Mouse (Mus musculus) testis, adult 2 months (tissue): ENCODE results near the gene Clip2. TPM values are rescaled to one million over a fixed set of nuclear protein-coding genes. Genes with fewer than 3 reads are reported as not detected.

Experiments used
- H3K27ac ChIP-seq: fragments of 200-500 bp; 2 replicates; pipeline ENCODE4 v1.5.1; 2012; ENCODE audit warnings: low read depth, low read length; ENCODE audit not compliant: control insufficient read depth, insufficient read depth
- H3K27me3 ChIP-seq: fragments of 200-500 bp; 2 replicates; pipeline ENCODE4 v1.6.1; 2012; ENCODE audit warnings: mild to moderate bottlenecking, low read length, moderate library complexity; ENCODE audit not compliant: control insufficient read depth, insufficient read depth
- H3K36me3 ChIP-seq: fragments of 200-500 bp; 2 replicates; pipeline ENCODE4 v1.6.1; 2012; ENCODE audit warnings: mild to moderate bottlenecking, low read length; ENCODE audit not compliant: control insufficient read depth, insufficient read depth
- H3K4me1 ChIP-seq: fragments of 200-500 bp; 2 replicates; pipeline ENCODE4 v1.6.1; 2012; ENCODE audit warnings: low read length; ENCODE audit not compliant: control insufficient read depth, insufficient read depth
- H3K4me3 ChIP-seq: fragments of 200-500 bp; 2 replicates; pipeline ENCODE4 v1.5.1; 2012; ENCODE audit warnings: low read depth, mild to moderate bottlenecking, low read length, moderate library complexity, mixed read lengths; ENCODE audit not compliant: control insufficient read depth
- CTCF ChIP-seq: fragments of 200-500 bp; IDR thresholded peaks from 2 replicates; pipeline ENCODE4 v1.5.1; 2012; ENCODE audit warnings: low read depth, mild to moderate bottlenecking, inconsistent platforms, low read length, moderate library complexity; ENCODE audit not compliant: control insufficient read depth, insufficient read depth, insufficient replicate concordance
- POLR2A ChIP-seq: fragments of 200-500 bp; IDR thresholded peaks from 2 replicates; pipeline ENCODE4 v1.6.1; 2012; ENCODE audit warnings: low read depth, mild to moderate bottlenecking, inconsistent platforms, low read length, moderate library complexity; ENCODE audit not compliant: control insufficient read depth
- polyA plus RNA-seq: library from polyadenylated mRNA; depleted of rRNA; stranded (reverse); fragments of >200 nt; gene quantifications from 2 replicates; pipeline ENCODE4 v1.2.3, GENCODE M21; 2012; rRNA removed

Gene Clip2
- polyA plus RNA-seq: 4.2 and 5.7 TPM in 2 replicates

DNA sequence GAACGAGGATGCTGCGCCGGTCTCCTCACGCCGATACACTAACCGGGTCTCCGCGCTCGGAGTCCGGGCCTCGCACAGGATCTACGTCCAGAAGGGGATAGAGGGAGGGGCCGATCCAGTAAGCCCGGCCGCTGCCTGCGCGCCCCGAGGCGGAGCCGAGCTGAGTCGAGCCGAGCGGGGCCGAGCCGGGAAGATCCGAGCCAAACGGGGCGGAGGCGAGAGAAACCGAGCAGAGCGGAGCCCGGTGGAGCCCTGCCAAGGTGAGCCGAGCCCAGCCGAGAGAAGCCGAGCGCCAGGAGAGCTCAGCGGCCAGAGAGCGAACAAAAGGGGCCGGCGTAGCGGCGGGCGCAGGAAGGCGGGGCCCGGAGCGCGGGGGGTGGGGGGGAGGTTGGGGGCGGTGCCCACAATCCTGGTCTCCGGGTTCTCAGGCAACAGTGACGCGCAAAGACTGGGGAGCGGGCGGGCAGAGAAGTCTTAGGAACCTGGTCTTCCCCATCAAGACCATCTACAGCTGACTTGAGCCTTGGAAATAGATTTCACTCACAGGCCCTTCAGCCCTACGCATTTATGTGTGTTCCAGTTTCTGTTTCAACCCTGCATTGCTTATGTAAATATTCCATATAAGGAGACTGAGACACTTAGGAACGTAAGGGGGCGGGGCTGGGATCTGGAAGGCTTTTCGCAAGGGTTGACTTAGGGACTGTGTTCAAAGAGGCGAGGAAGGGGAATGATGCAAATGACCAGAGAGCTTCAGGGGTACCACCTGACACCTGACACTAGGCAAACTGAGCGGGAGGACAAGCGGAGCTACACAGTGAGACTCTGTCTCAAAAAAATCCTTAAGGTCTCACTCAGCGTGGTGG, at the start of gene Clip2:
TSS of gene Clip2 (minus strand) at position 325 of the 863 bp plus-strand sequence.
- Histone ChIP-seq H3K27me3 (0 out of 2 replicates have a peak, but pooled peaks cover 3% of the 10 kb centered on the region), H3K27ac (no peak within 1 kb of the TSS), H3K4me3 (peak within 1 kb of the TSS; percentile 85), H3K36me3 (no peaks in the 10 kb centered on the region), H3K4me1 (peaks cover 24% of the 10 kb centered on the region)
- TF ChIP-seq POLR2A (peak; percentile 36; the same call in 1 of the 2 replicates), CTCF (no peak)

- H3K36me3 ChIP-seq: no peaks in the 10 kb centered on the region
- no peak for TF ChIP-seq CTCF
- no peak for TF ChIP-seq POLR2A
- no peaks in the 10 kb centered on the region for H3K27me3 ChIP-seq
- H3K27ac ChIP-seq: no peak overlapping the region
- no peaks in the 10 kb centered on the region for H3K4me1 ChIP-seq
- no peak overlapping the region for H3K4me3 ChIP-seq
Measured at GRCm38 (mm10) chr5:134597711-134598110, 45.5 kb upstream of the Clip2 start.

DNA sequence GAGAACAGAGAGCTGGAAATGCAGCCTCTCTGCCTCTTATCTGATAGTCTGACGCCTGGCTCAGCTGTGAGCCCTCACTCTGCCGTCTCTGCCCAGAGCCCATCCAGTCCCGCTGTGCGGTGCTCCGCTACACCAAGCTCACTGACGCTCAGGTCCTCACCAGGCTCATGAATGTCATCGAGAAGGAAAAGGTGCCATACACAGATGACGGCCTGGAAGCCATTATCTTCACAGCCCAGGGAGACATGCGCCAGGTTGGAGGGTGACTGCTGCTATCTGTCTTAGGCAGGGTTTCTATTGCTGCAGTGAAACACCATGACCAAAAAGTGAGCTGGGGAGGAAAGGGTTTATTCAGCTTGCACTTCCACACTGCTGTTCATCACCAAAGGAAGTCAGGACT, 40.9 kb upstream of the Clip2 start:
- no peak for TF ChIP-seq POLR2A
- TF ChIP-seq CTCF: no peak
- no peaks in the 10 kb centered on the region; the same call in 1 of the 2 replicates for H3K4me1 ChIP-seq
- H3K36me3 ChIP-seq: no peaks in the 10 kb centered on the region
- no peak overlapping the region for H3K27ac ChIP-seq
- H3K4me3 ChIP-seq: no peak overlapping the region
- no peaks in the 10 kb centered on the region for H3K27me3 ChIP-seq

GRCm38 (mm10) chr5:134592026-134592581, 39.9 kb upstream of the Clip2 start:
- Histone ChIP-seq H3K36me3 (no peaks in the 10 kb centered on the region), H3K4me1 (no peaks in the 10 kb centered on the region; the same call in 1 of the 2 replicates), H3K27me3 (no peaks in the 10 kb centered on the region), H3K4me3 (no peak overlapping the region; the same call in 1 of the 2 replicates), H3K27ac (peak overlapping the region; percentile 39; the same call in 1 of the 2 replicates)
- TF ChIP-seq POLR2A (no peak), CTCF (no peak)

- Histone ChIP-seq H3K27ac (no peak overlapping the region), H3K4me3 (no peak overlapping the region), H3K4me1 (no peaks in the 10 kb centered on the region; the same call in 1 of the 2 replicates), H3K36me3 (no peaks in the 10 kb centered on the region), H3K27me3 (no peaks in the 10 kb centered on the region)
- no peak for TF ChIP-seq POLR2A
- no peak for TF ChIP-seq CTCF
Measured at GRCm38 (mm10) chr5:134589900-134590299, 37.7 kb upstream of the Clip2 start.

DNA sequence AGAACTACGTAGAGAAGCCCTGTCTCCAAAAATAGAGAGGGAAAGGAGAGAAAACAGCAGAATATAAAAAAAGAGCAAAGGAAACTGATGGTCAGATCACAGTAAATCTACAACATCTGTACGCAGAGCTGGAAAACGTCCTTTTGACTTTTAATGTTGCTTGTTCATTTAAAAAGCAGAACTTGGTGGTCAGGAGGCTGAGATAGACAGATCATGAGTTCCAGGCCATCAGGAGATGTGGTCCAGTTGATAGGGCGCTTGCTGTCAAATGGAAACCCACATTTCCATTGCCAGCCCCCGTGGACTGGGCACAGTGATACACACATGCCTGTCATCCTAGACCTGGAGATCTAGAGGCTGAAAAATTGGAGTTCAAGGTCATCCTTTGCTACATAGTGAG, 32.6 kb upstream of the Clip2 start:
- H3K4me3 ChIP-seq: no peak overlapping the region
- no peaks in the 10 kb centered on the region; the same call in 1 of the 2 replicates for H3K4me1 ChIP-seq
- no peak for TF ChIP-seq CTCF
- TF ChIP-seq POLR2A: no peak

GRCm38 (mm10) chr5:134583884-134584213, 31.6 kb upstream of the Clip2 start:
- TF ChIP-seq CTCF: no peak
- TF ChIP-seq POLR2A: no peak
- no peaks in the 10 kb centered on the region for H3K36me3 ChIP-seq
- H3K4me3 ChIP-seq: peak overlapping the region; percentile 47
- no peaks in the 10 kb centered on the region for H3K27me3 ChIP-seq
- no peak overlapping the region for H3K27ac ChIP-seq
- H3K4me1 ChIP-seq: no peaks in the 10 kb centered on the region; the same call in 1 of the 2 replicates

More for the DNA sequence above, 32.6 kb upstream of the Clip2 start:
- no peak overlapping the region for H3K27ac ChIP-seq
- H3K36me3 ChIP-seq: no peaks in the 10 kb centered on the region
- no peaks in the 10 kb centered on the region for H3K27me3 ChIP-seq
